Mouse (Mus musculus): ENCODE data around the gene Phactr2.

- TF ChIP-seq E2F4 (IDR thresholded peaks at IDR 0.05; ENCODE audit: borderline replicate concordance, low read depth, low read length) (no peak), POLR2A (IDR thresholded peaks at IDR 0.05; ENCODE audit: control insufficient read depth in 1 of 2, insufficient read depth in 1 of 2, low read depth in 1 of 2, low read length in 2 of 2, poor library complexity in 1 of 2) (no peak), CTCF (IDR thresholded peaks at IDR 0.05 in 2 of 3, conservative IDR thresholded peaks at IDR 0.05 in 1 of 3; ENCODE audit: control insufficient read depth in 1 of 3, insufficient read depth in 1 of 3, low read depth in 2 of 3, low read length in 3 of 3, poor library complexity in 1 of 3, severe bottlenecking in 1 of 3) (no peak), MYC (IDR thresholded peaks at IDR 0.05; ENCODE audit: low read depth, low read length) (no peak), POLR2AphosphoS5 (IDR thresholded peaks at IDR 0.05; ENCODE audit: borderline replicate concordance, low read depth, low read length) (no peak), KAT2A (conservative IDR thresholded peaks at IDR 0.05; ENCODE audit: low read depth, low read length) (no peak), GATA1 (IDR thresholded peaks at IDR 0.05; ENCODE audit: low read depth, low read length) (no peak), NRF1 (IDR thresholded peaks at IDR 0.05; ENCODE audit: insufficient read depth, low read depth, low read length, poor library complexity, severe bottlenecking) (no peak), CHD2 (IDR thresholded peaks at IDR 0.05; ENCODE audit: low read length) (no peak), JUND (IDR thresholded peaks at IDR 0.05; ENCODE audit: low read depth, low read length) (no peak), TBP (IDR thresholded peaks at IDR 0.05; ENCODE audit: low read depth, low read length) (no peak)
These were observed 52.1 kb downstream of the Phactr2 start for GRCm38 (mm10) chr10:13422121-13422520.
